Mouse (Mus musculus) G1E-ER4 (cell line): Measurements from ENCODE around the gene Nolc1. TPM values are rescaled to one million over a fixed set of nuclear protein-coding genes. Genes with fewer than 3 reads are reported as not detected.

Source experiments
- GATA1 ChIP-seq: IDR thresholded peaks from one replicate; pipeline ENCODE4 v1.8.0; 2012; ENCODE audit warnings: low read length, inconsistent platforms
- polyA plus RNA-seq: library from polyadenylated mRNA; stranded (reverse); fragments of >175 nt; gene quantifications from 2 replicates; pipeline ENCODE4 v1.2.3, GENCODE M21; 2012

Nolc1 gene
- polyA plus RNA-seq, 1 experiment: 150 TPM

- TF ChIP-seq GATA1: no peak
Observed at GRCm38 (mm10) chr19:46103437-46104186, 27.9 kb downstream of the Nolc1 start.

- TF ChIP-seq GATA1: no peak
Observed at GRCm38 (mm10) chr19:46104187-46104557, 28.5 kb downstream of the Nolc1 start.

- no peak for TF ChIP-seq GATA1
Observed at GRCm38 (mm10) chr19:46110214-46110613, 34.6 kb downstream of the Nolc1 start.

GRCm38 (mm10) chr19:46110781-46111180 is 35.1 kb downstream of the Nolc1 start:
- TF ChIP-seq GATA1: no peak

GRCm38 (mm10) chr19:46114617-46115016 is 39.0 kb downstream of the Nolc1 start:
- no peak for TF ChIP-seq GATA1

- no peak for TF ChIP-seq GATA1
Observed at GRCm38 (mm10) chr19:46119458-46119857, 43.8 kb downstream of the Nolc1 start.

- no peak for TF ChIP-seq GATA1
Observed at GRCm38 (mm10) chr19:46120872-46121271, 45.2 kb downstream of the Nolc1 start.

GRCm38 (mm10) chr19:46123876-46124275 is 48.2 kb downstream of the Nolc1 start:
- no peak for TF ChIP-seq GATA1

GRCm38 (mm10) chr19:46124651-46125050 is 49.0 kb downstream of the Nolc1 start:
- TF ChIP-seq GATA1: no peak

- no peak for TF ChIP-seq GATA1
Observed at GRCm38 (mm10) chr19:46126301-46126700, 50.6 kb downstream of the Nolc1 start.

- no peak for TF ChIP-seq GATA1
Observed at GRCm38 (mm10) chr19:46131283-46131682, 55.6 kb downstream of the Nolc1 start.

GRCm38 (mm10) chr19:46131694-46132525 is 56.2 kb downstream of the Nolc1 start, which contains the start of gene Elovl3:
Gene Elovl3, plus strand, starts transcription at chr19:46131897.
- TF ChIP-seq GATA1: no peak

GRCm38 (mm10) chr19:46132577-46132976 is 56.9 kb downstream of the Nolc1 start:
- TF ChIP-seq GATA1: no peak

Other genes starting within 250 kb of the Nolc1 start
- 1.7 and 2.0 TPM in 2 replicates for gene Armh3, start 77.4 kb upstream of the Nolc1 start, polyA plus RNA-seq
- gene Hps6, start 72.4 kb upstream of the Nolc1 start, polyA plus RNA-seq: 16.6 and 17.4 TPM in 2 replicates
- gene Pprc1, start 31.0 kb upstream of the Nolc1 start, polyA plus RNA-seq: 41.4 and 56.7 TPM in 2 replicates
- 639 and 788 TPM in 2 replicates for gene Ldb1, start 30.6 kb upstream of the Nolc1 start, polyA plus RNA-seq
- gene Elovl3, start 56.0 kb downstream of the Nolc1 start, polyA plus RNA-seq: not detected in 2 replicates
- not detected in 2 replicates for gene Pitx3, start 72.5 kb downstream of the Nolc1 start, polyA plus RNA-seq
- 280 and 315 TPM in 2 replicates for gene Gbf1, start 76.6 kb downstream of the Nolc1 start, polyA plus RNA-seq
- 26.8 and 27.1 TPM in 2 replicates for gene Nfkb2, start 228.5 kb downstream of the Nolc1 start, polyA plus RNA-seq